In genomic region chr5:137305822-137306221, GRCm38 (mm10) we compare ENCODE assay signal across 9 mouse cellular contexts. TPM values are rescaled to one million over a fixed set of nuclear protein-coding genes. Genes with fewer than 3 reads are reported as not detected.
DNase-seq lines count a peak whose midpoint lies in the region; ATAC-seq and TF ChIP-seq lines count a peak whose summit lies in the region.
"Had no signal": no experiment of that assay in that cellular context is flagged by ENCODE, and none has a peak within 500 bp of the region (broad histone marks: within the 10 kb centered on the region; RNA-seq: fewer than 3 reads in every experiment).

No protein-coding gene starts in this region.

- peaks cover 34% of the 10 kb centered on the region for H3K4me1 ChIP-seq in heart, embryonic 16.5 days (ENCODE audit: control insufficient read depth, insufficient read depth, low read length)
- H3K4me1 ChIP-seq in MEL (ENCODE audit: control insufficient read depth in 1 of 2, insufficient read depth in 2 of 2, low read length in 2 of 2), result peaks cover 5 to 36% of the 10 kb centered on the region in 2 experiments; a peak in 3 of 4 replicates
- H3K4me1 ChIP-seq in hindbrain, embryonic 12.5 days, result peaks cover 27% of the 10 kb centered on the region
- H3K4me1 ChIP-seq in midbrain, embryonic 13.5 days (replicated peaks), result peaks cover 44% of the 10 kb centered on the region

- H3K4me3 ChIP-seq in heart, embryonic 16.5 days (ENCODE audit: low read length), result peak overlapping the region; percentile 82
- peak overlapping the region; percentile 73 to 86 for H3K4me3 ChIP-seq in MEL (ENCODE audit: control insufficient read depth in 1 of 2, insufficient read depth in 1 of 2, low read depth in 2 of 2, low read length in 2 of 2)
- H3K4me3 ChIP-seq in hindbrain, embryonic 12.5 days, result peak overlapping the region; percentile 90
- peak overlapping the region; percentile 93 for H3K4me3 ChIP-seq in midbrain, embryonic 13.5 days (replicated peaks)

- intact Hi-C loops in heart, postnatal 36 days (cut with DNase I), result no loop called here

- H3K27ac ChIP-seq in heart, embryonic 16.5 days (ENCODE audit: low read length), result no peak overlapping the region
- peak overlapping the region; percentile 93 for H3K27ac ChIP-seq in MEL (ENCODE audit: control insufficient read depth, low read depth, low read length)
- H3K27ac ChIP-seq in hindbrain, embryonic 12.5 days, result no peak overlapping the region
- no peak overlapping the region for H3K27ac ChIP-seq in midbrain, embryonic 13.5 days

- TF ChIP-seq CTCF in MEL (IDR thresholded peaks at IDR 0.05 in 2 of 3, conservative IDR thresholded peaks at IDR 0.05 in 1 of 3; ENCODE audit: control insufficient read depth in 1 of 3, insufficient read depth in 1 of 3, low read depth in 2 of 3, low read length in 3 of 3, poor library complexity in 1 of 3, severe bottlenecking in 1 of 3), result no peak

- no peaks in the 10 kb centered on the region for H3K9me3 ChIP-seq in heart, embryonic 16.5 days (replicated peaks; ENCODE audit: control insufficient read depth, low read length)
- no peaks in the 10 kb centered on the region for H3K9me3 ChIP-seq in MEL (replicated peaks; ENCODE audit: insufficient read depth, low read length)
- no peaks in the 10 kb centered on the region for H3K9me3 ChIP-seq in hindbrain, embryonic 12.5 days (replicated peaks)
- no peaks in the 10 kb centered on the region for H3K9me3 ChIP-seq in midbrain, embryonic 13.5 days

- H3K4me2 ChIP-seq in heart, embryonic 16.5 days (ENCODE audit: low read depth, low read length), result peak overlapping the region; percentile 88
- H3K4me2 ChIP-seq in hindbrain, embryonic 12.5 days (replicated peaks), result peak overlapping the region; percentile 72
- peak overlapping the region; percentile 80 for H3K4me2 ChIP-seq in midbrain, embryonic 13.5 days (replicated peaks)

- TF ChIP-seq RAD21 in MEL (IDR thresholded peaks at IDR 0.05; ENCODE audit: low read depth, low read length), result no peak

- H3K27me3 ChIP-seq in heart, embryonic 16.5 days (ENCODE audit: control insufficient read depth, insufficient read depth, low read length), result no peaks in the 10 kb centered on the region
- H3K27me3 ChIP-seq in MEL (ENCODE audit: control insufficient read depth in 1 of 2, insufficient read depth in 2 of 2, low read length in 2 of 2), result no peaks in the 10 kb centered on the region
- no peaks in the 10 kb centered on the region for H3K27me3 ChIP-seq in hindbrain, embryonic 12.5 days
- H3K27me3 ChIP-seq in midbrain, embryonic 13.5 days, result no peaks in the 10 kb centered on the region

- peaks cover 49% of the 10 kb centered on the region for H3K36me3 ChIP-seq in heart, embryonic 16.5 days (ENCODE audit: control insufficient read depth, insufficient read depth)
- peaks cover 3 to 41% of the 10 kb centered on the region in 2 experiments; a peak in 3 of 4 replicates for H3K36me3 ChIP-seq in MEL (ENCODE audit: control insufficient read depth in 1 of 2, insufficient read depth in 2 of 2, low read length in 2 of 2)
- peaks cover 59% of the 10 kb centered on the region for H3K36me3 ChIP-seq in hindbrain, embryonic 12.5 days
- peaks cover 57% of the 10 kb centered on the region for H3K36me3 ChIP-seq in midbrain, embryonic 13.5 days

- no peak for DNase-seq in heart, postnatal 36 days
- peak; percentile 68 for DNase-seq in MEL (ENCODE audit: low read depth, low spot score)
- DNase-seq in right cerebral cortex, postnatal 10 days (ENCODE audit: low spot score in 2 of 2), result no peak
- no peak for DNase-seq in kidney, postnatal 10 days
- DNase-seq: left cerebral cortex, postnatal 4 days had no signal

- no peak for ATAC-seq in heart, embryonic 16.5 days (replicated peaks; ENCODE audit: extremely low read depth, insufficient read depth, low FRiP score)
- ATAC-seq in hindbrain, embryonic 12.5 days (ENCODE audit: low FRiP score), result no peak
- no peak for ATAC-seq in midbrain, embryonic 13.5 days
- ATAC-seq in inflammation-experienced regulatory T-cells, adult 6 months, result no peak

- peak overlapping the region; percentile 93 for H3K9ac ChIP-seq in heart, embryonic 16.5 days (ENCODE audit: low read length)
- H3K9ac ChIP-seq in MEL (ENCODE audit: control insufficient read depth, low read depth, low read length, poor library complexity, severe bottlenecking), result peak overlapping the region; percentile 93
- peak overlapping the region; percentile 97; the same call in 1 of the 2 replicates for H3K9ac ChIP-seq in hindbrain, embryonic 12.5 days
- peak overlapping the region; percentile 99 for H3K9ac ChIP-seq in midbrain, embryonic 13.5 days (replicated peaks)

- TF ChIP-seq POLR2A in MEL (IDR thresholded peaks at IDR 0.05; ENCODE audit: control insufficient read depth in 1 of 2, insufficient read depth in 1 of 2, low read depth in 1 of 2, low read length in 2 of 2, poor library complexity in 1 of 2), result peak in 1 of 2 experiments; percentile 28; a peak in 1 of 4 replicates

- WGBS in heart, embryonic 16.5 days, result 64% methylated on average over 3 of the region's 3 CpGs
- WGBS in hindbrain, embryonic 12.5 days, result 70% methylated on average over 3 of the region's 3 CpGs
- WGBS in midbrain, embryonic 13.5 days, result 71% methylated on average over 3 of the region's 3 CpGs

- peaks cover 43% of the 10 kb centered on the region for H3K79me2 ChIP-seq in MEL (ENCODE audit: control insufficient read depth, insufficient read depth, low read length, poor library complexity)

- TF ChIP-seq EP300 in MEL (IDR thresholded peaks at IDR 0.05; ENCODE audit: low read depth in 1 of 2, low read length in 2 of 2), result no peak

TF ChIP-seq in MEL, 35 proteins besides CTCF, POLR2A, EP300 and RAD21 (continues in another document):
- TF ChIP-seq KAT2A (conservative IDR thresholded peaks at IDR 0.05; ENCODE audit: low read depth, low read length) (no peak), POLR2AphosphoS2 (IDR thresholded peaks at IDR 0.05; ENCODE audit: low read length) (no peak), MYB (IDR thresholded peaks at IDR 0.05; ENCODE audit: low read depth, low read length) (no peak), ETS1 (IDR thresholded peaks at IDR 0.05; ENCODE audit: low read depth, low read length) (peak; percentile 9; the same call in 1 of the 2 replicates), MAZ (IDR thresholded peaks at IDR 0.05; ENCODE audit: low read depth, low read length) (no peak)

RNA-seq across cellular contexts. Expression of gene Srrt, which starts 1.7 kb away (rescaled TPM):
- 94.5 and 97.0 TPM in 2 replicates for polyA plus RNA-seq in heart, embryonic 16.5 days (2015; fragmentation: Nextera tagmentation; extraction: Ambion mirVana)
- total RNA-seq in heart, postnatal 36 days (2021), result 10 to 100 TPM; 58.3 to 62.6 TPM
- 235 and 291 TPM in 2 replicates for total RNA-seq in MEL (2012; rRNA removed)
- polyA plus RNA-seq in MEL (2012; ENCODE audit: insufficient read depth in 1 of 2, insufficient read length in 2 of 2, low read depth in 1 of 2, low replicate concordance in 2 of 2, missing spikeins in 1 of 2), result 100 to 1,000 TPM in 1 of 2 experiments, not detected in 1; 454 TPM
- polyA plus RNA-seq in hindbrain, embryonic 12.5 days (2016; fragmentation: Nextera tagmentation; extraction: Ambion mirVana), result 151 and 152 TPM in 2 replicates
- 116 and 123 TPM in 2 replicates for polyA plus RNA-seq in midbrain, embryonic 13.5 days (2015; fragmentation: Nextera tagmentation; extraction: Ambion mirVana)
- 10 to 100 TPM; 58.1 to 76.1 (median 61.2) TPM for polyA plus RNA-seq in inflammation-experienced regulatory T-cells, adult 6 months (2017; shearing (Covaris generic))

RNA-seq across cellular contexts. Expression of gene Trip6, which starts 8.4 kb away (rescaled TPM):
- polyA plus RNA-seq in heart, embryonic 16.5 days (2015; fragmentation: Nextera tagmentation; extraction: Ambion mirVana), result 43.1 and 49.7 TPM in 2 replicates
- total RNA-seq in heart, postnatal 36 days (2021), result 10 to 100 TPM; 11.1 to 14.3 TPM
- total RNA-seq in MEL (2012; rRNA removed), result 0.46 and 0.58 TPM in 2 replicates
- 1 to 10 TPM in 1 of 2 experiments, not detected in 1; 2.1 TPM for polyA plus RNA-seq in MEL (2012; ENCODE audit: insufficient read depth in 1 of 2, insufficient read length in 2 of 2, low read depth in 1 of 2, low replicate concordance in 2 of 2, missing spikeins in 1 of 2)
- polyA plus RNA-seq in hindbrain, embryonic 12.5 days (2016; fragmentation: Nextera tagmentation; extraction: Ambion mirVana), result 40.0 and 40.7 TPM in 2 replicates
- 19.8 and 22.1 TPM in 2 replicates for polyA plus RNA-seq in midbrain, embryonic 13.5 days (2015; fragmentation: Nextera tagmentation; extraction: Ambion mirVana)
- polyA plus RNA-seq in inflammation-experienced regulatory T-cells, adult 6 months (2017; shearing (Covaris generic)), result 1 to 10 TPM; 1.4 to 1.7 (median 1.6) TPM

RNA-seq across cellular contexts. Expression of gene Ufsp1, which starts 11.4 kb away (rescaled TPM):
- polyA plus RNA-seq in heart, embryonic 16.5 days (2015; fragmentation: Nextera tagmentation; extraction: Ambion mirVana), result 8.5 TPM in 2 replicates
- 1 to 10 TPM; 8.5 to 9.0 TPM for total RNA-seq in heart, postnatal 36 days (2021)
- 4.7 and 6.9 TPM in 2 replicates for total RNA-seq in MEL (2012; rRNA removed)
- polyA plus RNA-seq in MEL (2012; ENCODE audit: insufficient read depth in 1 of 2, insufficient read length in 2 of 2, low read depth in 1 of 2, low replicate concordance in 2 of 2, missing spikeins in 1 of 2), result 10 to 100 TPM in 1 of 2 experiments, not detected in 1; 16.1 TPM
- 8.1 and 10.3 TPM in 2 replicates for polyA plus RNA-seq in hindbrain, embryonic 12.5 days (2016; fragmentation: Nextera tagmentation; extraction: Ambion mirVana)
- polyA plus RNA-seq in midbrain, embryonic 13.5 days (2015; fragmentation: Nextera tagmentation; extraction: Ambion mirVana), result 9.7 and 10.0 TPM in 2 replicates
- 1 to 10 TPM in 2 of 3 experiments, under 1 TPM in 1; 0.32 to 2.0 (median 1.5) TPM for polyA plus RNA-seq in inflammation-experienced regulatory T-cells, adult 6 months (2017; shearing (Covaris generic))

RNA-seq across cellular contexts. Expression of gene Ache, which starts 18.5 kb away (rescaled TPM):
- 10.6 and 16.7 TPM in 2 replicates for polyA plus RNA-seq in heart, embryonic 16.5 days (2015; fragmentation: Nextera tagmentation; extraction: Ambion mirVana)
- 1 to 10 TPM; 2.9 to 3.1 TPM for total RNA-seq in heart, postnatal 36 days (2021)
- total RNA-seq in MEL (2012; rRNA removed), result 3.4 and 7.0 TPM in 2 replicates
- 10 to 100 TPM in 1 of 2 experiments, not detected in 1; 16.8 TPM for polyA plus RNA-seq in MEL (2012; ENCODE audit: insufficient read depth in 1 of 2, insufficient read length in 2 of 2, low read depth in 1 of 2, low replicate concordance in 2 of 2, missing spikeins in 1 of 2)
- polyA plus RNA-seq in hindbrain, embryonic 12.5 days (2016; fragmentation: Nextera tagmentation; extraction: Ambion mirVana), result 12.6 and 13.1 TPM in 2 replicates
- 11.2 and 11.3 TPM in 2 replicates for polyA plus RNA-seq in midbrain, embryonic 13.5 days (2015; fragmentation: Nextera tagmentation; extraction: Ambion mirVana)
- polyA plus RNA-seq in inflammation-experienced regulatory T-cells, adult 6 months (2017; shearing (Covaris generic)), result not detected

RNA-seq across cellular contexts. Expression of gene Slc12a9, which starts 27.6 kb away (rescaled TPM):
- polyA plus RNA-seq in heart, embryonic 16.5 days (2015; fragmentation: Nextera tagmentation; extraction: Ambion mirVana), result 7.7 and 8.5 TPM in 2 replicates
- total RNA-seq in heart, postnatal 36 days (2021), result 1 to 10 TPM; 2.0 to 3.6 TPM
- total RNA-seq in MEL (2012; rRNA removed), result 7.1 and 8.8 TPM in 2 replicates
- 10 to 100 TPM in 1 of 2 experiments, not detected in 1; 12.1 TPM for polyA plus RNA-seq in MEL (2012; ENCODE audit: insufficient read depth in 1 of 2, insufficient read length in 2 of 2, low read depth in 1 of 2, low replicate concordance in 2 of 2, missing spikeins in 1 of 2)
- polyA plus RNA-seq in hindbrain, embryonic 12.5 days (2016; fragmentation: Nextera tagmentation; extraction: Ambion mirVana), result 21.9 and 23.6 TPM in 2 replicates
- polyA plus RNA-seq in midbrain, embryonic 13.5 days (2015; fragmentation: Nextera tagmentation; extraction: Ambion mirVana), result 21.8 and 23.4 TPM in 2 replicates
- 10 to 100 TPM in 2 of 3 experiments, 1 to 10 TPM in 1; 6.0 to 15.2 (median 11.0) TPM for polyA plus RNA-seq in inflammation-experienced regulatory T-cells, adult 6 months (2017; shearing (Covaris generic))
